Mouse (Mus musculus) kidney, postnatal 36 days (tissue): ENCODE measurements around the gene Dnah8.
A peak's percentile ranks its signal among the peaks of the same experiment; 100 is the strongest.

Experiments
- DNase-seq, 2 experiments: peaks; one replicate each; pipeline ENCODE4 v3.0.0; 2021 to 2022; ENCODE audit warnings: mixed read lengths in 2 of 2

Dnah8 gene

GRCm38 (mm10) chr17:30825731-30826304, 201.7 kb downstream of the Dnah8 start:
- DNase-seq = no peak

GRCm38 (mm10) chr17:30831170-30831569, 207.0 kb downstream of the Dnah8 start:
- DNase-seq = no peak

GRCm38 (mm10) chr17:30835419-30835818, 211.3 kb downstream of the Dnah8 start:
- no peak for DNase-seq

DNA sequence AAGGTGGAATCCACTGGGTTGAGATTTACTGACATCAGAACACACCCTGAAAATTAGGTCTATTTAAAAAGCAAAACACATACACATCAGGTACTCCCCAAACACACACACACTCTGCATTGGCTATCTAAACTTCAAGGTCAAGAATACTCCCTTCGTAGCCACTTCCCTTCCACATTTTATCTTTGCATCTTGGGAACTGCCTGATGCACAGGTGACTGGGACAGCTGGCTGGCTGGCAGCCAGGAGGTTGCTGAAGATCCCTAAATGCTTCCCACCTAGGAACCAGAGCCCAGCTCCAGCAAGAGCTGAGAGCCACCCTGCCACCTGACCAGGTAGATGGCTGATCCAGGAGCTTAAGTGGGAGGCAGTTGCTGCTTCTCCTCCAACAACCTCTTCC, 212.9 kb downstream of the Dnah8 start:
- no peak for DNase-seq

GRCm38 (mm10) chr17:30840046-30840445, 215.9 kb downstream of the Dnah8 start:
- DNase-seq = no peak

DNA sequence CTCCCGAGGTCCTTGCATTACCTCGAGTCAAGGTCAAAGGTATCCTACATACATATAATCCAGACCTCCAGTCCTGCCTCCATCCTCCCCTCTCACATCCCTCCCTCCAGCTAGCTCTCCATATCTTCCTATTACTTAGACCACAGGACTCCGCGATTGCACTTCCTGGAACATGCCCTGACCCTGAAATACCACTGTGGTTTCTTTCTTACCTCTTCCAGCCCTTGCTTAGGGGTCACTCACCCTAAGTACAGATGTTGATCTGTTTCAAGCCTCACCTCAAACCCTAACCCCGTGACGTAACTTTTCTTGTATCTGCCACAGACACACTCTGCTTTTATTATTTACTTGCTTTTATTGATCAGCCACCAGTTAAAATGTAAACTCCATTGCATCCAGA, 218.2 kb downstream of the Dnah8 start:
- no peak for DNase-seq

DNA sequence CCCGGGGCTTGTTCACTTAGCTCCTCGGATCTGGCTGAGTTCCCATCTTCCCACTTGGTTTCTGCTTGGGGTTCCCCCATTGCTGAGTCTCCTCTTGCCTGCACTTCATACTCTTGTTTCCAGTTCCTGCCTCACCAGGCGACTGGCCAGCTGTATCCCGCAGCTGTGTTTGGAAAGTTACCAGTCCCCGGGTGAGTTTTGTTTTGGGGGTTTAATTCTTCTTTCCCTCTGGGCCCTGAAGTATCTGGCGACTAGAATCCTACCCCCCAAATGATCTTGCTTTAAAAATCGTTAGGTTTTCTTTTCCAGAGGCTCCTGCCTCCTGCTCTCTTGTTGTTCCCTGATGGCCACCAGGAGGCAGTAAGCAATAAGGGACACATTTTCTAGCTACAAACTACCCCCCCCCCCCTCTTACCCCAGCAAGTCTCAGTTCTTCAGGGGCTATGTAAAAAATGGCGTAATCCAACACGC, 220.2 kb downstream of the Dnah8 start:
- peak; percentile 27 to 70 for DNase-seq

GRCm38 (mm10) chr17:30847498-30847897, 223.3 kb downstream of the Dnah8 start:
- DNase-seq = no peak

GRCm38 (mm10) chr17:30848086-30848485, 223.9 kb downstream of the Dnah8 start:
- no peak for DNase-seq

DNA sequence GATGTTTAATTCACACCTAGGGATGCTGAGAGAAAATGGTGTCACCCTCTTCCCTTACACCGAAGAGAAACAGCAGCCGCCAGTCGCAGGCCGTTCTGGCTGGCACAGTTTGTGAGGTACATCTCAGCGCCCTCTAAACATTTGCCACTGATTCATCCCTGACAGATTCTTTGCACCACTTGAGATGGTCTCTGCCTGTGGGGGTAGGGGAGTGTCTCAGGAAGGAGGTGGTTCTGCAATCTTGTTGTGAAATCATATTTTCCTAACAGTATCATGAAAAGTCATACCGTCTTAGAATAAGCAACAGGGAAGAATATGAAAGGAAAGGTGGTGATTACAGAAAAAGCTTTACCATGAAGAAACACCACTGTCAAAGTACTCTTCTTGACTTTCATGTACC, 224.7 kb downstream of the Dnah8 start:
- DNase-seq = no peak

DNA sequence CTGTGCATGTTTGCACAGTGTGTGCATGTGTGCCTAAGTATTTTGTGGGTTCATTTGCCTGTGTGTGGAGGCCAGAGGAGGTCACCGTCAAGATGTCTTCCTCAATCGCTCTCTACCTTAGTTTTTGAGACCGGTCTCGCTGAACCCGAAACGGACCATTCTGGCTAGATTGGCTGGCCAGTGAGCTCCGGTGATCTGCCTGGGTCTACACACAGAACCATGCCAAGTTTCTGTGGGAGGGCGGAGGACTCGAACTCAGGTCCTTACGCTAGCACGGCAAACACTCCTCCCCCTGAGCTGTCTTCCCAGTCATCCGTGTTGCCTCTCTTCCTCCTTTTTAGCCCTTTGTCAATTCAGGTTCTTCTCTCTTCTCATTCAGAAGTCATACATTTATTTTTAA, 225.7 kb downstream of the Dnah8 start:
- DNase-seq = no peak

- DNase-seq = no peak
Observed at GRCm38 (mm10) chr17:30852345-30852744, 228.2 kb downstream of the Dnah8 start.

DNA sequence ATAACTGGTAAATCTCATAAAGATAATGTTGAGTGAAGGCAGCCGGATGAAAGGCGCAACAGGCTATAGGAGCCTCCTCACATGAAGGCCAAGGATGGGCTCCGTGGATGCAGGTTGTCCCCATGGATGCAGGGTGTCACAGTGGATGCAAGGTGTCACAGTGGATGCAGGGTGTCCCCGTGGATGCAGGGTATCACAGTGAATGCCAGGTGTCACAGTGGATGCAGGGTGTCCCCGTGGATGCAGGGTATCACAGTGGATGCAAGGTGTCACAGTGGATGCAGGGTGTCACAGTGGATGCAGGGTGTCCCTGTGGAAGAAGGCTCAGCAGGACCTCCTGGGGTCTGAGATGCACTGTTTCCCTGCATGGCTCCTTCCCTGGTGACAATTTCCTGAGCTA, 233.2 kb downstream of the Dnah8 start:
- DNase-seq = no peak

DNA sequence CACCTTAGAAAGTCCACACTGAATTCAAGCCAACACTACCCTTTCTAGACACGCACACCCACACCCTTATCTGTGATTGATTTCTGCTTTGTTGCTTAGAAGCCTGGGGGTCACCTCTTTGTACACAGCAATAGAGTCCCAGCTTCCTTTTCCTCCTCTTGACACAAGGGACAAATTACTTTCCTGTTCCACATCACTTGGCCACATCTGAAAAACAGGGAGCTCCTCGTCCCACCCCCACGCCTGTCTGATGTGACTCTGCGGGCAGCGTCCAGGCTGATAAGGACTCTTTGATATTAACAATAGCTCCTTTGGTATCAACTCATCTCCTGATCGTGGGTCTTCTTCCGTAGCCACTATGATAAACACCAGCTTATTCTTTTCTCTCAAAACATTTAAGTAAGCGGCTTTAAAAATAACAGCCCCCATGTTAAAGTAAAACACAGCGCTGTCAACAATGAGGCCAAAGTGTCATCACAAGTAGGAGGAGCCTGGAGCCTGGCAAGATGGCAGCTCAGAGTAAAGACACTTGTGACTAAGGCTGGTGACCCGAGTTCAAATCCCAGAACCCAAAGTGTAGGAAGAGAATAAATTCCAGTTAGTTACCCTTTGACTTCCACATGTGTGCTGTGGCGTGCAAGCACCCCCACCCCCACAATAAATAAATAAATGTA, 234.6 kb downstream of the Dnah8 start:
- DNase-seq = peak; percentile 66 to 68

GRCm38 (mm10) chr17:30859989-30860585, 235.9 kb downstream of the Dnah8 start:
- DNase-seq = no peak

DNA sequence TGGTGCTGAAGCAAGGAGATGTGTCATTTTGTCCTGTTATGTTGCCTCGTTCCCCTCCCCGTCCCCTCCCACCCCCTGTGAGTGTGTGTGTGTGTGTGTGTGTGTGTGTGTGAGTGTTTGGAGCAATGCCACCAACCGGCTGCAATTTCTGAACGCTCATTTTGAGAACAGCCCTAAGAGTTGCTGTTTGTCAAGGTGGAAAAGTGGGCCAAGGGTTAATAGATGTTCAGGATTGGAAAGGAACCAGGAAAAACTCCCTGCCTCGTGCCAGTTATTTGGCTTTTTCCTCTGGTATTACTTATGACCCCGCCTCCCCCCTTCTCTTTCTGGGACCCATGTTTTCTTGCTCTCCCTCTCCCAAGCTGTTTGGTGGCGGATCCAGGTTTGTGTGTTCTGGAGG, 236.5 kb downstream of the Dnah8 start:
- peak; percentile 65 to 70 for DNase-seq

DNA sequence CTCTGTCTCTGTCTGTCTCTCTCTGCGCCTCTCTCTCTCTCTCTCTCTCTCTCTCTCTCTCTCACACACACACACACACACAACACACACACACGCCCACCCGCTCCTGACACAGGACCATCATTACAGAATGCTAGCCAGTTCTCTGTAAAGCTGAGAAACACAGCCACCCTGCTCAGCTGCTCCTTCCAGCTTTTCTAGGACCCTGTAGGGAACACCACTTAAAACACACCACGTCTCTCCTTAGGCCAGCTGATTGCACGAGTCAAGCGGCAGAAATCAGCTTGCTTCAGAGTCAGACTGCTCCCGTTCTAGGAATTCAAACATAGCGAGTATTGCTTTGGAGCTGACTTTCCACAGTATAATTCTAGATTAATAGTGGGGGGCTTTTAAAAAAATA, 242.1 kb downstream of the Dnah8 start:
- DNase-seq = no peak

GRCm38 (mm10) chr17:30866966-30867365, 242.8 kb downstream of the Dnah8 start:
- DNase-seq = peak; percentile 52 to 63

DNA sequence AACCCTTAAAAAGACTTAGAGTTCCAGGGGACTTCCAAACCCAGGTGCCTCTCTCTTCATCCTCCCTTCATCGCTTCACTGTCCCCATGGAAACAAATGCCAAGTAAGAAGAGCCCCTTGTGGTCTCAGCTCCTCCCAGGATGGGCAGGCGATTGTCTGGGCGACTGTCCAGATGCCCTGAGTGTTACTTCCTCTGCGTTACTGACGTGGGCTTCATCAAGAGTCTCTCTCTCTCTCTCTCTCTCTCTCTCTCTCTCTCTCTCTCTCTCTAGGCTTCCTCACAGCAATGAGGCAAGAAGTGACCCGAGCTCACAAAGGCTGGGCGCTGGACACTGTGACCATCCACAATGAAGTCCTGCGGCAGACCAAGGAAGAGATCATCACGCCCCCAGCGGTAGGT, 246.9 kb downstream of the Dnah8 start:
- DNase-seq = peak in 1 of 2 experiments; percentile 17

DNA sequence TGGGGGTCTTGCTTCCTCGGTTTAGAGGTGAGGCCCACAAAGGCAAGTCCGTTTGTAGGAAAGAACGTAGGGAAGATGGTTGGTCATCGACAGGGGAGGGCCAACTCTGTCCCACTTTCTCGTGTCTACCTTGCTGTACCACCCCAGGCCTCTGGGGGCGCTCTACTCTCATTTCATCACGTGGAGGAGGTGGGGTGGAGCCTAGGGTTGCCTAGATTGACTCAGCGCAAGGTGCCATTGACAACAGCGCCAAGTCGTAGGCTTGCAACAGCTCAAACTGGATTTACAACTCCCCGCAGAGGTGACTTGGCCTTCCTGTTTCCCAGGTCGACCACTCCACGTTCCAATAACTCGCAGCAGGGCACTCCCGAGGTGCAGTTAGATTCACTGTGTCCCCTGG, 250.1 kb downstream of the Dnah8 start:
- peak in 1 of 2 experiments; percentile 28 for DNase-seq

DNA sequence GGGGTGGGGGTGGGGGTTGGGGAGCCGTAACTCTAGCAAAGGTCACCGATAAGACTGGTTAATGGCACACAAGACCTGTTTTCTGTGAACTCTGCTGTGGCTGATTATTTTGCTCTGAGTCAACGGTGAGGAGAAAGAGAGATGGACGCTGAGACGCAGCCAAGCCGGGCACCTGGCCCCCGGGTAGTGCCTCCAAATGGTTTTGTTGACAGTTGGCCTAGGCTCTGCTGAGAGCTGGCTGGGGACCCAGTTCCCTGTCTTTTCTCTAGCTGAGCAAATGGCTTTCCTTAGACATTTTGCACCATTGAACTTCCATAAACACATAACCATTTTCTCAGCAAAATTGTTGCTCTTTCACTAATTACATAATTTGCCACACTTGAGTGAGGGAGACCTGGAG, 253.3 kb downstream of the Dnah8 start:
- DNase-seq = no peak

- no peak for DNase-seq
Observed at GRCm38 (mm10) chr17:30878626-30879025, 254.5 kb downstream of the Dnah8 start.

DNA sequence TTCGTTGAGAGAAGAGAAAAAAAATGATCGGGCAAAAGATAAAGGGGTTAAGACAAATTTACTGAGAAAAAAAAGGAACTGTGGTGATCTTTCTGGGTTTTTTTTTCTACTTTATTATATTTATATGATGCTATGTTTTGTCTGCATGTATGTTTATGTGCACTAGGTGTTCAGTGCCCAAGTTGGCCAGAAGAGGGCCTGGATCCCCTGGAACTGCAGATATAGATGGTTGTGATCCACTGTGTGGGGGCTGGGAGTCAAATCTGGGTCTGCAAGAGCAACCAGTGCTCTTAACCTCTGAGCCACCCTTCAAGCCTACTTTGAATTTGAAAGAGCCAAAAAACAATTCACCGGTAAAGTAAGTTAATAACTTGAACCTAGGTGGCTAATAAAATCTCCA, 256.2 kb downstream of the Dnah8 start:
- no peak for DNase-seq

DNA sequence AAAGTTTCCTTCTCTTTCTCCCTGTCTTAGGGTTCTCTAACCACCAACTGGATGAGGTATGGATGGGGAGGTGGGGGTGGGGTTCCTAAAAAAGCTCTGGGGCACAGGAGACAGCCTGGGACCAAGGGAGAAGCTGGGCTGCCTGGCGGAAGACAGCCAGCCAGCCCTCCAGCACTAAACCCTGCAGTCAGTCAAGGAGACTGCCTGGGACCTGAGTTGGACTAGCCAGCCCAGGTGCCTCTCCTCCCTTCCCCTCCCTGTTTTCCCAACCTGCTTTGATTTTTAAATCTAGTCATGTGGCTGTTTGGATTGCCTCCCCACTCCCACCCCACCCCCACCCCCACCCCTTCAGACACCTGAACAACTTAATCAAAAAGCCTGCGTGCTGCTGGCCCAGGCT, 256.8 kb downstream of the Dnah8 start:
- no peak for DNase-seq
